Mouse (Mus musculus) activated CD4-positive, CD25-positive, alpha-beta regulatory T cell, adult 4 months (primary cell): ENCODE measurements around the gene 9430097D07Rik. TPM values are rescaled to one million over a fixed set of nuclear protein-coding genes. Genes with fewer than 3 reads are reported as not detected.

Source experiments
- ATAC-seq: one replicate; pipeline ENCODE4 v1.8.0; 2017
- polyA plus RNA-seq, 2 experiments: library from polyadenylated mRNA; unstranded; fragments of 100-300 nt; shearing (Covaris generic); gene quantifications; one replicate each; pipeline ENCODE4 v1.2.1; 2017

Gene 9430097D07Rik
- polyA plus RNA-seq, 2 experiments from 2014 or later: not detected

DNA sequence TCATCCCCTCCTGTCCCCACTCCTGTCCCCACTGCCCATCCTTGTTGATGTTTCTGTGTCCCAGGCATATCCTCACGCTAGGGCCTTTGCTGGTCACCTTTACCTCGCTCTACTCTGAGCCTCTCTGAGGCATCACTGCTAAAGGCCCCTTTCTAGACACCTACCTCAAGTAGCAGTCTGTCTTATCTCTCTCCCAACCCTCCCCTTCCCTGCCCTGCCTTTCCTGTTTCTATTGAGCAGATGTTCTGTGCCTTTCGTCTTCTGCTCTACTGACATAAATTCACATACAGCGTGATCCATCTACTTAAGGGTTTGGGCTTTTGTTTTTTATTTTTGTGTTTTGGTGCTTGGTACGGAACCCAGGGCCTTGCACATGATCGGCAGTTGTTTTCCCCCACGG is 19.5 kb downstream of the 9430097D07Rik start:
- ATAC-seq: no peak

DNA sequence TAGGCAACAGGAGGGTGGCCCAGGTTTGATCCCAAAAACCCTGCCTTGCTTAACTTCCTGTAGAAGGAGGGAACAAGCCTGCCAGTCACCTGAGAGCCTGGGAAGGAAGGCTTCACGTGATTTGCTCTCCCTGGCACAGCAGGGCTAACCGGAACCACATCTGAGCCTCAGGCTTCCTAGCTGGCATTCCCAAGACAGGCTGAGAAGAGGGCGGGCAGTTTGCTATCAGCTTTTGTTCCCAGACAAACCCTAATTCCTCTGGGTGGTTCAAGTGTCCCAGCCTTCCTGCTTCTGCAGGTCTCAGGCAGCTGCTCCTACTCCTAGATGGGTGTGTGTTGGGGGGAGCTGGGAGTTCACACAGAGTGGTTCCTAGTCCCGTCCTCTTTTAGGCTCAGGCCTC is 20.0 kb downstream of the 9430097D07Rik start:
- ATAC-seq: no peak

DNA sequence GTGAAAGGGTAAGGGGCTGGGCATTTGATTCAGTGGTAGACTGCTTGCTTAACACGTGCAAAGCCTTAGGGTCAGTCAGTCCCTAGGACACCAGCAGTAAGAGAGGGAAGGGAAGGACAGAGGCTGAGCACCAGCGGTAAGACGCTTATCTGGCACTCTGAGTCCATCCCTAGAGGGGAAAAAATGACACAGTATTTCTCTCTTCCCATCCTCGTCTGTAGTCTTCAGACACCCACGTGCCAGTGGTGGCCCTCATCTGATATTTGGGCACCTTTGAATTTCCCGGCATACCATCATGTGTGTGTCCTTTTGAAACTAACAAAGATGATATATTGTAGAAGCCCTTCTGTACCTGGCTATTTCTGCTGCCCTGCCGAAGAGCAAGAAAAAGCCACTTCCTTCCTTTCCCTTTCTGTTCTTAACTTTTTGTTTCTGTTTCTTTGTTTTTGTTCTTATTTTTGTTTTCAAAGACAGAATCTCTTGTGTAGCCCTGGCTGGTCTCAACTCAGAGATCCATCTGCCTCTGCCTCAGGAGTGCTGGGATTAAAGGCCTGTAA is 21.8 kb downstream of the 9430097D07Rik start:
- peak; percentile 76 for ATAC-seq

DNA sequence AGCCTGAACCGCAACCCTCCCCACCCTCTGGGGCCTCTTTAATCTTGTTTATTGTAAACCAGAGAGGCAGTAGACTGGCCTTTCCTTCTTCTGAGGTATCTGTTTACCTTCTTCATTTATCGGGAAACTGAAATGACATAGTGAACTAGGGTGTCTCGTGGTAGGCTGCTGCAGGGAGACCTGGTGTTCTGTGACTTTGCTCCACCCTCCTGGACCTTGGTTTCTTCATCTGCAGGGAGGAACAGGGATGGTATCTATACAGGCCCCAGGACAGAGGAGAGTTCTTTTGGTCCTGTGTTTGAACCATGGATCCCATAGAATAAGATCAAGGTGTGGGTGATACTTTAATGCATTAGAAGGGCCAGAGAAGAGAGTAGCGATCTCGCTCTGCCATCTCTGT is 24.2 kb downstream of the 9430097D07Rik start:
- ATAC-seq: no peak

DNA sequence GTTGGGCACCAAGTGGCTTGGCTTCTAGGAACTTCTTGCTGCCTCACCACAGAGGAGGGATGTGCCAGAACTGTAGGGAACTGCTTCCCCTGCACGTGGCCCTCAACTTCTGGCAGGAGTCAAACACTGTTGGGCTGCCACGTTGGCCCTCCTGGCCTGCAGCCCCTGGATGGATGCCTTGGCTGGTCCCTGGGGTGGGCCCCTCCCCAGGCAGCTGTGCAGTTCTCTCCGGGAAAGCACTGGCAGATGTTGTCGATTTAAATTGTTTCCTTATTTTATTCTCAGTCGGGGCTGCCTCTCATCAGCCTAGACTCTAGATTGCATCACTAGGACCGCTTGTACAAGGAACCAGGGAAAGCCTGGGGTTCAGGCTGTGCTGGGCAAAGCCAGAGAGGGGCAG is 25.7 kb downstream of the 9430097D07Rik start:
- no peak for ATAC-seq

DNA sequence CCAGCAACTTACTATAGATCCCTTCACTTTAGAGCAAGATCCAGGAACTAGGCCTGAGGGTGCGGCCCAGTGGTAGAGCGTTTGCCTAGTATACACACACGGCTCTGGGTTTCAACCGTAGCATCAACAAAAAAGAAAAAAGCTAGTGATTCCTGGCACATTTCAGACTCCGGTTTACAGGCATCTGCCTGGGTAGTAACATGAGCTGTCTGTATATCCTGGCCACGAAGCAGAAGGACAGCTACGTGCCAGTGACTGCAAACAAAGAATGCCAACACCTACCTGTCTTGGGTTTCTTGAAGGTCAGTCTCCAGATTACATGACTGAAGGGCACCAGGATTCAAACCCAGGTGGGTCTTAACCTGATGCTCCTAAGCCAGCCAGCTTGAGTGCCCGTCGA is 26.3 kb downstream of the 9430097D07Rik start:
- no peak for ATAC-seq

DNA sequence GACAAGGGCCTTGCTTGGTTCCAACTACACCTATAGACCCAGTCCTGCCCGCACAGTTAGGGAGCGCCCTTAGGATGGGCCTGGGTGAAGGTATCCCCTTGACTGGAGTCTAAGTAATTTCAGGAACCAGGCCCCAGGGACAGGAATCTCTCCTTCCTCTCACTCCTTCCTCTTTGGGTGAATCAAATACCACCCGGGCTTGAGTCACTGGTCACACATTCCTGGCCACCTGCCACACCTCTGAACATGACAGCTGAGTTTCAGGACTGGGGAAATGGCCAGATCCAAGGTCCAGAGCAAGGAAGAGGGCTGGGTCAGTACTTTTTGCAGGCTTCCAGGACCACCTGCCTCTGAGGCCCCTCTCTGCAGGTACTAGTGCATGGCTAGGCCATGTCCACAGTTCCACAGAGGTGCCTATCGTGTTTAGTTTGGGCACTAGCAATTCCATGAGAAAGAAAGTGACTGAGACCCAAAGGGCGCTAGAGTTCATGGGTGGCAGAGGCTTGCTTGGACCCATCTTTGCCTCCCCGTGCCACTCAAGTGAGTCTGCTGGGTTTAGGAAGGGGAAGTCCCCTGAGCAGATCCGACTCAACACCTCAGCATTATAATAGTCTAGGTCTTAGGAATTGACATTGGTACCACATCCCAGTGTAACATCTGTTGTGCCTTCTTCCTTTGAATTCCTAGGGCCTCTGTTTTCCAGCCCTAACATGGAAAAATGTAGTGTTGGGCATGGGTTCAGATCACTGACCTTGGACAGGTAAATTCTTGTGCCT is 27.3 kb downstream of the 9430097D07Rik start:
- ATAC-seq: no peak

DNA sequence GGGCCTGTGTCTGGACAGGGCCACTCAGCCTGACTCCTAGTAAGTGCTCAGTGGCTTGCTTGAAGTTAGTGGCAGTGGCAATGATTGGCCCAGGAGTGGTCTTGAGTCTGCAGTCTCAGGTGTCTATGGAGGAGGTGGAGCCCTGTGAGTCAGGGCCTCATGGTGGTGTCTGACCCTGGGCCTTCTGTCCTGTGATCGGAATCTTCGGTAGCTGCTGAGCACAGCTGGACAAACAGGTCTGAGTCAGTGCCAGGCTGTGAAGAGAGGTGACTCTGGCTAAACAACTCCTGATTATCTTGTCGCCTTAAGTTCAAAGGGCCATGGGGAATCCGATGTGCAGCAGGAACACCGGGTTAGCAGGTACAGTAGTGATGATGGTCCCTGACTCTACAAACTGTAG is 28.1 kb downstream of the 9430097D07Rik start:
- no peak for ATAC-seq

DNA sequence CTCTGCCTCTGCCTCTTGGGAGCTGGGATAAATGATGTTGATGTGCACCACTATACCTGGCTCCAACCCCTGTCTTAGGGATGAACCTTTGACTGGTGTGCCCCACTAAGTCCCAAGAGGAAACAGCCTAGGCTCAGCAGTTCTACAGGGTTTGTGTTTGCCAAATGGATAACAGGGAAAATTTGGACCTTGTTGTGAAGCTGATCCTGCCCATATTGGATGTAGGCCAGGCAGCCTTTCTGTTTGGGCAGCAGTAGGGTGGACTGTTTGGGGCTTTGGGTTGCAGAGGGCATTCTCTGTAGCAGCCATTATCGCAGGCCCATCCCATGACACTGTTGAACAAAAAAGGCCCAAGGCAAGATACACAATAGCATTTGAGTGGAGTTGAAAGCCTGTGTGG is 28.5 kb downstream of the 9430097D07Rik start:
- no peak for ATAC-seq

DNA sequence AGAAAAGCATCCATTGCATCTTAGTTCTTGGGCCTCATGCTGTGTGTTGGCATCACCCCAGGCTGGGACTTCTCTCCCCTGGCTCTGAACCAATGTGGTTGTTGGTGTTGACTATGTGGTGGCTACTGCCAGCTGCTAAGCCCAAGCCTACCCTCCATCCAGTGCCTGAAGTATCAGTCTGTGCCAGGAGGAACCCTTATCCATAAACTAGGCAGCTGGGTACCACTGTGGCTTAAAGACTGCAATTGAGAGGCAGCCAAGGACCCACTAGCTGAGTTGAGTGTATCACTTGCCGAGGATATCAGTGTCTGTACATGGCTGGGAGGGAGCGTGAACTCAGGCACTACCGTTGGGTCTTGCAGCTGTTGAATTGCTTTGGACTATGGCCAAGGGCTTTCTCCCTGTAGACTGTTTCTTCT is 32.4 kb downstream of the 9430097D07Rik start:
- no peak for ATAC-seq

DNA sequence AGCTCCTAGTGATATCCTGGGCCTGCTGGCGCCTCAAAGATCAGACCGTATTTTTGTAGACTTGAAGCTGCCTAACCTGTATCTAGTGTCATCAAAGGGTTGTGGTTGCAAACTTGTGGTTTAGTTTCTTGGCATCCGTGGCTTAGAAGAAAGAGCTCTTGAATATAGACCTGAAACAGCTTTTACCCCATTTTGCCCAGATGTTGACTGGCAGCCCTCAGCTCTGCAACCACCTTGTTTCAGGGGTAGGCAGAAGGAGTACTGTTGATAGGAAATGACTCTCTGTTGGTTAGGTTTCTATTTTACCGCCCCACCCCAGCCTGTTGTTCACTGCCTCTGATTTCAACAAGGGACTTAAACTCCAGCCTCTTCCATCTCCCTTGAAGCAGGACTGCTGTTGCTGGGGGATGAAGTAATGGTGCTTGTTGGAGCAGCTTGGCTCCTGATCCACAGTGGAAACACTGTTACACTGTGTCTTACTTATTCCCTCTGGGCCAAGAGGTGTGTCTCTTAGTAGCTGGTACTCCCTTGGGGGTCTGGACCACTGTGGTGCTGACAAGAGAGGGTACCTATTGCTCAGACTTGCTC is 33.4 kb downstream of the 9430097D07Rik start:
- ATAC-seq: peak; percentile 82

DNA sequence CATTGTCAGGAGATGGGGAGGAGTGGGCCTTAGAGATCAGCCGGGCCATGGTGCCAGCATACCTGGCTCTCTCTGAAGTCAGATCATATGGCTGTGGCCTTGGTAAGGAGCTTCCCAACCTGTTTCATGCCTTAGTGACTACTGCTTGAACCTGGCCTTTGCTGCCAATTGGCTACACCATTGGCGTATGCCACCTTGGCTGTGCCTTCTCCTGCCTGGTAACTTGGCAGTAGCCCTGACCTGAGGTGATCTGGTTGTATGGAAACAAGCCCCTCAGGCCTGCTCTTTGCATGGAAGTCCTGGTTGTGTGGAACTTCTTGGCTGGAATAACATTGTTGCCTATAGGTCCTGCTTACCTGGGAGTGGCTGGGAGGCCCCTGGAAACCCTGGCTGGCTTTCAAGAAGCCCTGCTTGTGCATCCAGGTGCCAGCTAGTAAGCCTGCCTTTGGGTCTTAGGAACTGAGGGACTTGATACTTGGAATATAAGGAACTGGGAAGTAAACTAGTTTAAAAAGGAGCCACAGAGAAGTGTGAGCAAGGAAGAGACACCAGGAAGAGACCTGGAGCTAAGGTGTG is 34.1 kb downstream of the 9430097D07Rik start:
- ATAC-seq: no peak

DNA sequence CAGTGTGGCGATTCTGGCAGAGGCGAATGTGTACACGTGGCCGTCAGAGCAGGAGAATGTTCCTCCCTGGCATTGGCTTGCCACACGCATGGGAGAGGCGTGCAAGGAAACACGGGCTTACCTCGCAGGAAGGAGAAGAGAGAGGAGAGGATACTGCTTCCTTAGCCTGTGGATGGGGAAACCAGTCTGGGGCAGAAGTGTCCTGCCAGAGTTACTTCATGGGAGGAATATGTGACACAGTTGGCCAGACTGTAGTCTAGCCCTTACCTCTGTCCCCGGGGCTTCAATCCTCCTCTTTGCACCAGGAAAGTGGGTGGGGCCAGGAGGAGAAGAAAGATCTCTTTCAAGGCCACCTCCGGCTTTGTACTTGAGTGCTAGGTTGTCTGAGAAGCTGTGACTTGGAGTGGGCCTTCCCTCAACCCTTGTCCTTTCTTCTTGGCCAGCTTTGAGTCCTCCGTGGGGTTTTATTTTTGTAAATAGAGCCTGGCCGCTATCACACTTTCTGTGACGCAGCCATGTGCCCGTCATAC is 36.0 kb downstream of the 9430097D07Rik start:
- no peak for ATAC-seq

DNA sequence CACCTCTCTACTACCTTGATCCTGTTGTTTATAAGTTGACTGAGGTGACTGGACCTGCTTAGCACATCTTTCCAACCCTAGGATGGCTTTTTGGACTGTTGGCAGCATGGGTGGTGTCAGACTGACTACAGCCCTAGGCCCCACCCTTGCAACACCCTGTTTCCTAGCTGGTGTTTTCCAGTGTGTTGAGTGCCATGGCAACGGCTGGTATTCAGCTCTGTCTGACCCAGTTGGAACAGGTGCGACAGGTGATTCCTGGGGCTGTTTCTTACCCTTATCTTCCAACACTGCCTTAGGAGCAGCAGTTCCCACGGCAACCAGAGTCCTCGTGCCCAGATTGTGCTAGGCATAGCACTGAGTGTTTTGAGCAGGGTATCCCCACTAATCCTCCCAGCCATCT is 37.0 kb downstream of the 9430097D07Rik start:
- ATAC-seq: no peak

DNA sequence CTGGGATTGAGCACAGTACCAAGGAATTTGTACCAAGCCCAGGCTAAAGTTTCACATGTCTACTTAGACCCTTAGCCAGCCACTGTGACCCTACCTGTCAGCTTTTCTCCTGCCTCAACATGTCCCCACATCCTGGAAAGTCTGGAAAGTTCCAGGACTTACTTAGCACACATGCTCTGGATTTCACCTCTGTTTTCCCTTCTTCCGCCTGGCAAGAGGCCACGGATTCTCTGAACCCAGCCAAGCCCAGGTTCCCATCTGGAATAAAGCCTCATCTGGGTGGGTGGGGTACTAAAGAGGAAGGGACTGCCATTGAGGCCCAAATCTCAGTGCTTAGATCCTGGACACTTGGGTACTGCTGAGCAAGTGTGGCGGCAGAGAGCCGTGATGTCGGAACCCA is 37.5 kb downstream of the 9430097D07Rik start:
- no peak for ATAC-seq

DNA sequence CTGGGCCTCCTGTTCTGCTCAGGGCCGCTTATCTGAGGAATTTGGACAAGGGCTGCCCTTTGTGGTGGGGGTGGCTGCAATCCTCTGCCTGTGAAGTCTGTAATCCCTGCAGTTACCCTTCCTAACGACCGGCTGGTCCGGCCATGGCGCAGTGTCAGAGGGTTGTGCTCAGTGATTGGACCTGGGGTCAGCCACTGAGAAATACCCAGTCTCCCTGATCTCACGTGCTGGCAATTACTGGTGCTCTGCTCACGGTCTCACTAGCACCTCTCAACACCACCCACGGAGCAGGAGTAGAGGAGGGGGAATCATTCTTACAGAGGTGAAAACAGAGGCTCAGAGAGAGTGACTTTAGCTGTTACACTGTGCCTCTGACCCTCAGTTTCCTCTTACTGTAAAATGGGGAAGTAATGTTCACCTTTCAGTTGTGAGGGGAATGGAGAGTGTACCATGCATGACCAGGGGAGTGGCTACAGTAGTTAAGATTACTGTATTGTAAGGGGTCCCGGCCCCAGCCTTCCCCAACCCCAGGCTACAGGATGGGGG is 38.1 kb downstream of the 9430097D07Rik start:
- ATAC-seq: no peak

DNA sequence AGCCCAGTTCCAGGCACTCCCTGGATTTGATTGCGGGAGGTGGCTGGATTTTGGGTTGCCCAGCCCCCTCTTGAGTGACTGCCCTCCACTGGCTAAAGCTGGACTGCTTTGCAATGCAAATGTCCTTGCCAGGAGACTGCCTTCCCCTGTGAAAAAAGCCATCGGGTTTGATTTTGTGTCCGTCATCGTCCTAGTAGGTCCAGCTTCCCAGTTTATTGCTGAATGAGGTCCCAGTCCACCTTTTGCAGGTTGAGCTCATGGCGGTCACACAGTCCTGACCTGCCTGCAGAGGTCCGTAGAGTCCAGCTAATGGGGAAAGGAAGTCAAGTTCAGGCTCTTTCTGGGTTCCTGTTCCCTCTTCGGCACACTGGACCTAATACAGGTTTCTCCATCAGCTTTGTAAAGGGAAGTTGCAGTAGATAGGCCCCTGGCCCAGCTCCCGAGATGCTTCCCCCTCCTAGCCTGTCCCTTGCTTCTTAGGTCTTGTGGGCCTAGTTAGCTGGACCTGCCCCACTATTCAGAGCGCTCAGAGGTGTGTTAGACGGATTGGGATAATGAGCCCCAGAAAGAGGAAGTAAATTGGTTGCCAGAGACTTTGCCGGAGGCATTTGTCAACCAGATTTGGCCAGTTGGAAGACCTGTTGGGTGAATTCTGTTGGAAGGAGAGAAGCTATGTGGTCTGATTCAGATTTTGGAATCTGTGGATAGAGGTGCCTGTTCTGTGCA is 38.7 kb downstream of the 9430097D07Rik start:
- ATAC-seq: no peak

DNA sequence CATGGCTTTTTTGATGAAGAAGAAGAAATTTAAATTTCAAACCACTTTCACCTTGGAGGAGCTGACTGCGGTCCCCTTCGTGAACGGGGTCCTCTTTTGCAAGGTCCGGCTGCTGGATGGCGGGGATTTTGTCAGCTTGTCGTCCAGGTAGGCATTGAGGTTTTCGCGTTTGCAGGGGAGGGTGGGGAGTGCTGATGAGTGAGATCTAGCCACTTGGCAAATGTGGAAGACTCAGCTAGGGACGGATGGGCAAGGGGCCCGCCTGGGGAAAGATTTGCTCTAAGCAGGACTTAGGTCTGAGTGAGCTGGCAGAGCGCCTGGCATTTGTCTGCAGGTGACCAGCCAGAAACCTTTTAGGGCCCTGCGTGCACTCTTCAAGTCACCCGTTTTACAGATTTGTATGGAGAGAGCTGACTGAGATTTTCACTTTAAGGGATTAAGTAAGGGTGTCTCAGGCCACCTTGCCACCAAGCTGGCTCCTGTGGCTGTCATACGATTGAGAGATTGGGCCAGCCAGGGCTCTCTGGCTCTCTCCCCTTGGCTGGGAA is 39.3 kb downstream of the 9430097D07Rik start:
- no peak for ATAC-seq

DNA sequence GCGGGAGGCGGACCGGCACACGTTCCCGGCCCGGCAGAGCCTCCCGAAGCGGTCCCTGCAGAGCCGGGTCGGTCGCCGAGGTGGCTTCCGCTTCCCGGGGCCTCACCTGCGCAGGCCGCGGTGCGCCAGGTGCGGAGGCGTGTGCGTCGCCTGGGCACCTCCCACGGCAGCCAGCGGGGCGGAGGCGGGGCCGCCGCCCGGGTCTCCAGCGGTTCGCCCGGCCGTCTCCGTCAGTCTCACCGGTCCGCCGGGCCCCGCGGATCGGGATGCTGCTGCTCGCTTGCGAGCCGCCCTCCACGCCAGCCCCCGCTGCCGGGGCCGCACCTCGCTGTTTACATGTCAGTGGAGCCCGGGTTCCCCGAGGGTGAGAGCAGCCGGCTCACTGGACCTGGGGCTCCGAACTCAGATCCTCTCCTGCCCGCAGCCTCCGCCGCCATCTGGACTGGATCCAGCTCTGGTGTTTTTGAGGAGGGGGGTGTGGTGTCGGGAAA is 39.9 kb downstream of the 9430097D07Rik start:
- peak; percentile 69 for ATAC-seq

DNA sequence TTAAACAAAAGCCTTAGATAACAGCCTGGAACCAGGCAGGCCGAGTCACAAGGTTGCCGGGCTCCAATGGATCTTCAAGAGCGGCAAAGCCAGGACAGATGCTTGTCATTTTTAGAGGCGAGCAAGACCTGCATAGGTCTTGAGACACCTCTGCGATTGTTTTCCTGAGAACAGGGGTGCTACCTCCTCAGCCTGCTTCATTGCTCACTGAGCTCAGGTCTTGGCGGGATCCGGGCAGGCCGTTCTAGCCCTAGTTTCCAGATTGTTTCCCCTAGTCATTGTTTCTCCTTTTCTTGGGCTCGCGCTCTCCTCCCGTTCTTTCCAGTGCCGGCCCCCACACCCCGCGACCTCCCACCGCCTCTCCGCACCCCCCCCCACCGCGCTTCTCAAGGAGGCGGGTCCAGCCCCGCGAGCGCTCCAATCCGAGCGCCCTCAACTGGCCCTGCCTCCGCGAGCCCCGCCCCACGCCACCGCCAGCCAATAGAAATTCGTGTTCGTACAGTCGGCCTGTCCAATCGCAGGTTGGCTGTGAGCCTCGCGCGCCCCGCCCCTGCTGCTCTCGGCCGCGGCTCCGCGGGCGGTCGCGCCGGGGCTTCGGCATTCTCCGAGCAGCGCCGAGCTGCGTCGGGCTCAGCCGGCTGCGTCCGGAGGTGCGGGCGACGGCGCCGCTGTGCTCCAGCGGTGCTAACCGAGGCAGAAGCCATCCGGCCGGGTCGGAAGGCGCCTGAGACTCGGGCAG is 40.6 kb downstream of the 9430097D07Rik start, which contains the start of gene Fam102a:
Fam102a (plus strand) TSS at position 600 of the 739 bp plus-strand sequence.
- ATAC-seq: peak; percentile 82

DNA sequence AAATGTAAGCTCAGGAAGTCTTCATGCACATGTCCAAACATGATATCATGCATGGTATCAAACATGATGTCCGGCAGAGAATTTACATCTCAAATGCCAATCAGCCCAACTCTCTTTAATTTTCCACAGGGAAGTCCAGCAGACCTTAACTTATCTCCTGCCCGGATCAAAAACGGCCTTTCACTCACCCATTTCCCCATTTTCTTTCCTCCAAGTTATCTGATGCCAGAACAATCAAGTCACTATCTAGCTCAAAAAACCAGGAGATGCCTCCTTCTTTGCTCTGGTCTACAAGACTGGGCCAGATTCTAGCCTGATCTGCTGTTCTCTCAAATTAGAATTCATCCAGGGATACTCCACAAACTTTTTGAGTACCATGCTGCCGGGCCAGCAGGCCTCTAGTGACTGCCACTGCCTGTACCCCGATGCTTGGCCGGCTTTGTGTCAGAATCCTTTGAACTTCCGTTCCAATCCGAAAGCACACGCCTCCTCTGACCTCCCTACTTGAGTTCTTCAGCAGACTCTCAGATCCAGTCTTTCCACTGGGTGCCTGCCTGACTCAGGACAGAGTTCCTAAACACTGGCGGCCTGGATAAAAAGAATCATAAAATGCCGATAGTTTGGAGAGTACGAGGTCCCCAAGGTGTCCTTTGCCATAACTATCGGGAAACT is 41.3 kb downstream of the 9430097D07Rik start:
- no peak for ATAC-seq
